Mouse (Mus musculus): ENCODE measurements at regions not wholly inside any gene's neighbourhood (a gene's known extent, or its start where the extent isn't known, plus 50 kb on each side); places are given as distances from the start of the nearest gene placed in this dataset.
"Not testable (repeated sequence)": the region's sequence is repeated elsewhere in the genome, so short reads cannot be mapped to it uniquely, and the experiment has no call there.

DNA sequence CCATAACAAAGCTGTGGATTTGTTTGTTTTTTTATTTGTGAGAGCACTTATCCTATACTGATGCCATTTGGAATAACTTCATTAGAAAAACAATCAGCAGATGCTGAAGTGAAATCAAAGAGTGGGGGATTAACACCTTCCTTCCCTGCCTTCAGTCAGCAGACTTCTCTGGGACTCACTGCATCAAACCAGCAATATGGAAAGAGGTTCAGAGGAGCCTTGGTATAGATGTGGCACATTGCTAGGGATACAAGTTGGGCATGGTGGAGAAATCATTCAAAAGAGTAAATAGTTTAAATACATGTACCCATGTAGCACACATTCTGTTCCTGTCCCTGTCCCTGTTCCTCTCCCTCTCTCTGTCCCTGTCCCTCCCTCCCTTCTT lies 364.0 kb upstream of the Rgs18 start:
- no peak for DNase-seq

GRCm38 (mm10) chr1:145138452-145139266 lies 363.4 kb upstream of the Rgs18 start:
- DNase-seq: no peak

GRCm38 (mm10) chr1:145131020-145131419 lies 355.8 kb upstream of the Rgs18 start:
- no peak for DNase-seq

- no peak for DNase-seq
Measured at GRCm38 (mm10) chr1:145113171-145113570, 337.9 kb upstream of the Rgs18 start.

DNA sequence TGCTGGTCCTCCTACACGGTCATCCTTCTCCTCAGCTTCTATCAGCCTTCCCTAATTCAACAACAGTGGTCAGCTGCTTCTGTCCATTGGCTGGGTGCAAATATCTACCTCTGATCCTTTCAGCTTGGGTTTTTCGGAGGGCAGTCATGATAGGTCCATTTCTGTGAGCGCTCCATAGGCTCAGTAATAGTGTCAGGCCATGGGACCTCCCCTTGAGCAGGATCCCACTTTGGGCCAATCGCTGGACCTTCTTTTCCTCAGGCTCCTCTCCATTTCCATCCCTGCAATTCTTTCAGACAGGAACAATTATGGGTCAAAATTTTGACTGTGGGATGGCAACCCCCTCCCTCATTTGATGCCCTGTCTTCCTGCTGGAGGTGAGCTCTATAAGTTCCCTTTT lies 331.5 kb upstream of the Rgs18 start:
- DNase-seq: not testable (repeated sequence)

GRCm38 (mm10) chr1:145065255-145065854 lies 290.1 kb upstream of the Rgs18 start:
- no peak for DNase-seq

DNA sequence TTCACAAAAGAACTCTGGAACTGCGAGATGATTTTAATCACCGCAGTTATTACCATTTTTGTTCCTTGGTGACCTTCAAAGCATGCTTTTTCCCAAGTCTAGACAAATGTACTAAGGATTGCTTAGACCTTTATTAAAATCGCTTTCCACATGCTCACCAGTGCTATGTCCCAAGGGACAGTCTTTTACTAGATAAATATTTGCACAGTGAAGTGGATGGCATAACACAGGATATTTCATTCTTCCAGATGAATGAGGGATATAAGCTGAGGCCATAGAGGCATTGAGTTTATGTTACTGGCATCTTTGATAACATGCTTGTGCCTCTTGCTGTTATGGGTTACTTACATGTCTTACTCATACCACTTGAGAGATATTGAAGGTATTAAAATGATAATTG lies 289.1 kb upstream of the Rgs18 start:
- no peak for DNase-seq

- DNase-seq: no peak
Measured at GRCm38 (mm10) chr1:145015623-145016022, 240.4 kb upstream of the Rgs18 start.

GRCm38 (mm10) chr1:145010833-145011232 lies 235.6 kb upstream of the Rgs18 start:
- DNase-seq: no peak

- no peak for DNase-seq
Measured at GRCm38 (mm10) chr1:144978167-144978566, 202.9 kb upstream of the Rgs18 start.

GRCm38 (mm10) chr1:144965736-144966135 lies 190.5 kb upstream of the Rgs18 start:
- DNase-seq: no peak

DNA sequence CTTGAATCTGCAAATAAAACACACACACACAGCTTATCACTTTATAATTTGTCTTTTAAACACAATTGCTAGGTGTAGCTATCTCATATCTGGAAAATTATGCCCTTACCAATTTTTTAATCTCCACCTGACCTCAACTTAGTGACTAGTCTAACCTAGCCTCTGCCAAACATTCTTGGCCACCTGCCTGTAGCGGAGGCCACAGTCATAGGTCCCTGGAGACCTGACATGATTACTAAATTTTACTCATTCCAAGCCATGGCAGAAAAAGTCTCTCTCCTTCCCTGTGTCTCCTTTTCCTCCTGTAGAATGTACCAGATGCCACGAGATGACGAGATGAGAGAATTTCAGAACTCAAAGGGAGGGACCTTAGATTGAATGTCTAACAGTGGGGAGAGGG lies 163.8 kb upstream of the Rgs18 start:
- peak in 1 of 2 experiments; percentile 30 for DNase-seq

DNA sequence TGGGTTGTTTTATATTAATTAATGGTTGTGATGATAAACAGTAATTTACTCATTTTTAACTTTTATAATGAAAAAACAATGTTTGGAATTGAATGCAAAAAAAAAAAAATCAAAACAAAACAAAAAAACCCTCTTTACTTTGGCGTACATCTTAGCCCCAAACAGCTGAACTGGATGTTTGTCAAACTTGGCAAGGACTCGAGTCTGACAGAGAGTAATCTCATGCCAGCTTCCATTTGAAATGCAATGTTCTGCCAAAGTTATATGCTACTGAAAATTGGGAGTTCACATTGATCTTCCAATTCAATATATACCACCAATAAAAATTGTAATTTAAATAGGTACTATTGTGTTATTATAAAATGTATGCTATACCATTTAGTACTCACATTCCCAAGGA lies 150.9 kb upstream of the Rgs18 start:
- no peak for DNase-seq

DNA sequence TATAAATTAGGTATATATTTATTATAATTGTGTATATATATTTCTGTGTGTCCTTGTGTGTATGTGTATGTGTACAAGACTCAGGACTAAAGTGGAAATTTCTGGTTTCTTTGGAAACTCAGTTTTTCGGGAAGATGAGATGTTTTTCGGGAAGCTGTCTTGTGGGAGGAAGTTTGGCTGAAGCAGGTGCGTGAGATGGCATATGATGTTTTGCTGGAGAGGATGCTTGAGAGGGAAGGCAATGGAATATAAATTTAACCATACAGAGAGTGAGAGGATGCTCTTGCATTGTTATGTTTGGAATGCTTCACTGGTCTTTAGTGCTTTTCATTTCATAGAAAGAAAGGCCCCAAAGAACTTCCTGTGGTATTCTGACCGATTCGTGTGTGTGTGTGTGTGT lies 141.3 kb upstream of the Rgs18 start:
- no peak for DNase-seq

GRCm38 (mm10) chr1:144902987-144903386 lies 127.8 kb upstream of the Rgs18 start:
- DNase-seq: no peak

DNA sequence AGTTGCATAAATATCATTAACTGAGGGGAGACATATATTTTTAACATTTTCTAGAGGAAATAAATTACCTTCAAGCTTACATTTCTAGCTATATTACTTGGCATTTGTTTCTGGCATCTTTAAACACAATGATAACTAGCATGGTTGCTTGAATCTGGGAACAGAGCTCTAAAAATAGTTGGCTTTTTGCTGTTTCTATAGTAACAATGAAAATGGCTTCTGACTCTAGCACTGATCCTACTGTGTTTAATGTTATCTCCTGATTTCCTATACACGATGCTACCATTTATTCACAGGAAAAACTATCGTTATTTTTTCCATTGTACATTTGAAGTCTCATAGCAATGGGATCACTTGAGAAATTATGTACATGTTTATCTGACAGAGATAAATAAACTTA lies 108.4 kb upstream of the Rgs18 start:
- DNase-seq: no peak

DNA sequence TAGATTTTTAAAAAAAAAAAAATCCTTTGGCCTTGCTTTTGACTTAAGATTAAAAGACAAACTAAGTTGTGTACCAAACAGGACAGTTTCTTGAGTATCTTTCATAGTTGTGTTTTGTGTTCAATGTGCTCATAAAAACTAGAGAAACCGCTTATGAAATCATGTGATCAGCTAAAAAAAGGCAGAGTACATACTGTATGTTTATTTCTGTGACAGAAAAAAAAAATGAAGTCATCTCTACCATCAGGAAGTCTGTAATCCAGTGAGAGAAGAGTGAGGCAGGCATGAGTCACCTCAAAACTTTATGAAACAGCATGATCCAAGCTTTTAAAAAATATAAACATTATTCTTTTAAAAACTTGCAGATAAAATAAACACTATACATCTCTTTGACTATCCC lies 86.9 kb upstream of the Rgs18 start:
- no peak for DNase-seq

Data from kidney, postnatal 25 days (tissue).